Comparison of ENCODE assay signal across 22 mouse cellular contexts in the genomic region with DNA sequence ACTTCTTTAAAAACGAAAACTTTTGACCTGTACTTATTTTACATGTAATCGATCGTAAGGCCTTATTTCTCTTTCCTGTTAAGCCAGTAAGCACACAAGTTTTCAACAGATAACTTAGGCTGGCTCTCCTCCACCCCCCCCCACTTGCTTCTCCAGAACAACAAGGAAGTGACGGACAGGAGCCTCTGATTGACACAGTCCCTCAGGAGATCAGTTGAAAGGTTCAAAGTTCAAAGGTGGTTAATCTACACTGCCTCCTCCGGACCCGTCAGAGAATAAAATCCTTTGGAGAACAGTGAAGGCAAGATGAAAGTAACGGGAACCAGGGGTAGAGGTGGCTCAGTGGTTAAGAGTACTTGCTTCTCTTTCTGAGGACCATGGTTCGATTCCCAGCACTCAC.
DNase-seq lines count a peak whose midpoint lies in the region; ATAC-seq and TF ChIP-seq lines count a peak whose summit lies in the region.
"Had no signal": no experiment of that assay in that cellular context is flagged by ENCODE, and none has a peak within 500 bp of the region (broad histone marks: within the 10 kb centered on the region; RNA-seq: fewer than 3 reads in every experiment).

No protein-coding gene starts in this region.

- H3K36me3 ChIP-seq in intestine, embryonic 14.5 days (ENCODE audit: control insufficient read depth, insufficient read depth, low read length): peaks cover 9% of the 10 kb centered on the region; the same call in 1 of the 2 replicates
- H3K36me3 ChIP-seq in intestine, embryonic 15.5 days: 0 out of 2 replicates have a peak, but pooled peaks cover 2% of the 10 kb centered on the region
- H3K36me3 ChIP-seq in intestine, postnatal 0 days (ENCODE audit: control insufficient read depth, insufficient read depth): 0 out of 2 replicates have a peak, but pooled peaks cover 9% of the 10 kb centered on the region
- H3K36me3 ChIP-seq in midbrain, embryonic 14.5 days (ENCODE audit: control insufficient read depth, insufficient read depth, low read length): no peaks in the 10 kb centered on the region
- H3K36me3 ChIP-seq: embryonic facial prominence, embryonic 13.5 days; embryonic facial prominence, embryonic 15.5 days; forebrain, embryonic 10.5 days; forebrain, embryonic 12.5 days had no signal

- TF ChIP-seq CTCF in intestine, postnatal 0 days (IDR thresholded peaks at IDR 0.05; ENCODE audit: low read depth): no peak

- 0 out of 2 replicates have a peak, but pooled peaks have one; percentile 50 for ATAC-seq in intestine, embryonic 14.5 days (replicated peaks; ENCODE audit: low FRiP score, low TSS enrichment, low read depth)
- peak; percentile 84 for ATAC-seq in intestine, embryonic 15.5 days
- ATAC-seq in intestine, postnatal 0 days: peak; percentile 78
- no peak for ATAC-seq in midbrain, embryonic 14.5 days (ENCODE audit: low FRiP score, low TSS enrichment)
- ATAC-seq: forebrain, embryonic 14.5 days; forebrain, embryonic 16.5 days had no signal

- H3K27me3 ChIP-seq in intestine, embryonic 14.5 days (replicated peaks; ENCODE audit: control insufficient read depth, insufficient read depth, low read length): no peaks in the 10 kb centered on the region
- H3K27me3 ChIP-seq in intestine, embryonic 15.5 days (replicated peaks): no peaks in the 10 kb centered on the region
- H3K27me3 ChIP-seq in intestine, postnatal 0 days (replicated peaks; ENCODE audit: control insufficient read depth, insufficient read depth, low read length): no peaks in the 10 kb centered on the region
- no peaks in the 10 kb centered on the region for H3K27me3 ChIP-seq in midbrain, embryonic 14.5 days (ENCODE audit: control insufficient read depth, insufficient read depth, low read length)
- H3K27me3 ChIP-seq: embryonic facial prominence, embryonic 13.5 days; embryonic facial prominence, embryonic 15.5 days; forebrain, embryonic 12.5 days had no signal

- H3K9ac ChIP-seq in intestine, embryonic 14.5 days (ENCODE audit: low read length): no peak overlapping the region
- no peak overlapping the region for H3K9ac ChIP-seq in intestine, embryonic 15.5 days
- no peak overlapping the region for H3K9ac ChIP-seq in intestine, postnatal 0 days (ENCODE audit: low read depth, low read length)
- H3K9ac ChIP-seq in midbrain, embryonic 14.5 days (replicated peaks; ENCODE audit: low read length): no peak overlapping the region
- H3K9ac ChIP-seq: embryonic facial prominence, embryonic 13.5 days; embryonic facial prominence, embryonic 15.5 days; forebrain, embryonic 12.5 days had no signal

- no peak overlapping the region for H3K4me3 ChIP-seq in intestine, embryonic 14.5 days (ENCODE audit: low read depth, low read length)
- H3K4me3 ChIP-seq in intestine, embryonic 15.5 days (replicated peaks): no peak overlapping the region
- H3K4me3 ChIP-seq in intestine, postnatal 0 days (ENCODE audit: low read depth, low read length): no peak overlapping the region
- no peak overlapping the region for H3K4me3 ChIP-seq in midbrain, embryonic 14.5 days (replicated peaks; ENCODE audit: low read depth, low read length)
- H3K4me3 ChIP-seq: embryonic facial prominence, embryonic 13.5 days; embryonic facial prominence, embryonic 15.5 days; erythroblast, embryonic 14.5 days; forebrain, embryonic 10.5 days; forebrain, embryonic 12.5 days had no signal

- no peak overlapping the region for H3K4me2 ChIP-seq in intestine, embryonic 14.5 days (ENCODE audit: low read length)
- H3K4me2 ChIP-seq in intestine, embryonic 15.5 days (replicated peaks): no peak overlapping the region
- H3K4me2 ChIP-seq in intestine, postnatal 0 days (replicated peaks; ENCODE audit: low read depth): no peak overlapping the region
- no peak overlapping the region for H3K4me2 ChIP-seq in midbrain, embryonic 14.5 days (ENCODE audit: low read length)
- H3K4me2 ChIP-seq: embryonic facial prominence, embryonic 13.5 days; embryonic facial prominence, embryonic 15.5 days; forebrain, embryonic 12.5 days had no signal

- 85% methylated on average over 8 of the region's 8 CpGs for WGBS in intestine, embryonic 14.5 days
- WGBS in intestine, embryonic 15.5 days: 74% methylated on average over 8 of the region's 8 CpGs
- WGBS in intestine, postnatal 0 days: 52% methylated on average over 8 of the region's 8 CpGs
- 88% methylated on average over 8 of the region's 8 CpGs for WGBS in midbrain, embryonic 14.5 days

- H3K4me1 ChIP-seq in intestine, embryonic 14.5 days (replicated peaks; ENCODE audit: control insufficient read depth, insufficient read depth, low read length): no peaks in the 10 kb centered on the region
- no peaks in the 10 kb centered on the region for H3K4me1 ChIP-seq in intestine, embryonic 15.5 days (replicated peaks)
- no peaks in the 10 kb centered on the region for H3K4me1 ChIP-seq in intestine, postnatal 0 days (replicated peaks; ENCODE audit: control insufficient read depth, insufficient read depth, low read length)
- H3K4me1 ChIP-seq in midbrain, embryonic 14.5 days (ENCODE audit: control insufficient read depth, insufficient read depth, low read length): no peaks in the 10 kb centered on the region
- H3K4me1 ChIP-seq: embryonic facial prominence, embryonic 13.5 days; embryonic facial prominence, embryonic 15.5 days; forebrain, embryonic 10.5 days; forebrain, embryonic 12.5 days had no signal

- H3K27ac ChIP-seq in intestine, embryonic 14.5 days (ENCODE audit: low read depth): no peak overlapping the region
- no peak overlapping the region for H3K27ac ChIP-seq in intestine, embryonic 15.5 days
- no peak overlapping the region for H3K27ac ChIP-seq in intestine, postnatal 0 days (ENCODE audit: low read depth, low read length)
- no peak overlapping the region for H3K27ac ChIP-seq in midbrain, embryonic 14.5 days (replicated peaks; ENCODE audit: low read depth, low read length)
- H3K27ac ChIP-seq: embryonic facial prominence, embryonic 13.5 days; embryonic facial prominence, embryonic 15.5 days; forebrain, embryonic 10.5 days; forebrain, embryonic 12.5 days had no signal

- no peaks in the 10 kb centered on the region for H3K9me3 ChIP-seq in intestine, embryonic 14.5 days (ENCODE audit: control insufficient read depth, low read length)
- no peaks in the 10 kb centered on the region for H3K9me3 ChIP-seq in intestine, embryonic 15.5 days
- H3K9me3 ChIP-seq in intestine, postnatal 0 days (ENCODE audit: control insufficient read depth): no peaks in the 10 kb centered on the region
- peaks cover 4% of the 10 kb centered on the region; the same call in 1 of the 2 replicates for H3K9me3 ChIP-seq in midbrain, embryonic 14.5 days (ENCODE audit: control insufficient read depth, low read length)
- H3K9me3 ChIP-seq: embryonic facial prominence, embryonic 13.5 days; embryonic facial prominence, embryonic 15.5 days; forebrain, embryonic 10.5 days; forebrain, embryonic 12.5 days had no signal

- DNase-seq in intestine, embryonic 14.5 days (ENCODE audit: low spot score): no peak
- DNase-seq in midbrain, embryonic 14.5 days: no peak
- DNase-seq in thymus, postnatal 10 days (ENCODE audit: low spot score in 2 of 2): no peak
- DNase-seq in cerebellum, postnatal 25 days: no peak
- DNase-seq: adrenal gland, adult 2 months; adrenal gland, postnatal 14 days; adrenal gland, postnatal 36 days; cerebellum, adult 11-12 months; cerebellum, adult 2 months; cerebellum, adult 9-10 months; cerebellum, postnatal 10 days; cerebellum, postnatal 36 days; embryo, embryonic 11 days had no signal
